Mouse (Mus musculus) cerebellum, adult 2 months (tissue): ENCODE measurements at regions not wholly inside any gene's neighbourhood (a gene's known extent, or its start where the extent isn't known, plus 50 kb on each side); places are given as distances from the start of the nearest gene placed in this dataset.

Experiments used
- CTCF ChIP-seq: fragments of 200-500 bp; IDR thresholded peaks from 2 replicates; pipeline ENCODE4 v1.5.1; 2011; ENCODE audit warnings: low read depth, mild to moderate bottlenecking, control low read depth, low read length, moderate library complexity, borderline replicate concordance; ENCODE audit not compliant: insufficient read depth
- POLR2A ChIP-seq: fragments of 200-500 bp; IDR thresholded peaks from 2 replicates; pipeline ENCODE4 v1.6.1; 2011; ENCODE audit warnings: low read length, control low read depth, borderline replicate concordance; ENCODE audit not compliant: insufficient read depth

DNA sequence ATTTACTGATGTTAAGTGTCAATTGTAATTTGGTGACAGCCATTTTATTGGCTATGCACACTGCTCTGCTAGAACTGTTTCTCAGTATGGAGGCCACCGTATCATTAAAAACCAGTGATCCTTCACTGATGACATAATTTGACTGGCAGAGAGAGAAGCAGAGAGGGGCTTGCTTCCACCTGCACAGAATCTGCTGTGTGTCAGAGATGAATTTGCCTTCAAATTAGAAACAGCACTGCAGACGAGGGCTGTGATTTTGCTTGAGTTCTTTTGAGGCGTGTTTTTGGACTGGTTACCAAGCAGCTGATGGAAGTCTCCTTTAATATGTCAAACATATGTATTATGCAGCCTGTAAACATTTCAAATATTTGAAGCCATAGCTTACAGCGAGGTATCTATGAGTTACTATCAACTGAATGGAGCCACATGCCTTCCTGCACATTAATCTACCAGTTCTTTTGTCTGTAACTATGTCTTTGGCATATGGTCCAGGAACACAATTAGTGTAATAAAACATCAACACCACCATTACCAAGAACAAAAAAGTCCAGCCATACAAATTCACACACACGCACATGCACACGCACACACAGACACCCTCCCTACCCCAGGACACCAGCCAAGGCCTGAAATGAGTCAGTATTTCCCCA is 402.8 kb upstream of the Nr2f1 start:
- TF ChIP-seq POLR2A, result no peak
- TF ChIP-seq CTCF, result no peak
